In genomic region chr6:108447179-108447845, GRCm38 (mm10) we compare ENCODE assay signal across 11 mouse cellular contexts.
A peak's percentile ranks its signal among the peaks of the same experiment; 100 is the strongest.
DNase-seq lines count a peak whose midpoint lies in the region; ATAC-seq and TF ChIP-seq lines count a peak whose summit lies in the region.
"Had no signal": no experiment of that assay in that cellular context is flagged by ENCODE, and none has a peak within 500 bp of the region (broad histone marks: within the 10 kb centered on the region; RNA-seq: fewer than 3 reads in every experiment).

No protein-coding gene starts in this region.

- H3K36me3 ChIP-seq in kidney, adult 2 months (ENCODE audit: control insufficient read depth, insufficient read depth, low read length): no peaks in the 10 kb centered on the region; the same call in 1 of the 2 replicates
- H3K36me3 ChIP-seq in forebrain, postnatal 0 days (ENCODE audit: insufficient read depth): no peaks in the 10 kb centered on the region
- 0 out of 2 replicates have a peak, but pooled peaks cover 4% of the 10 kb centered on the region for H3K36me3 ChIP-seq in lung, embryonic 14.5 days (ENCODE audit: insufficient read depth)
- no peaks in the 10 kb centered on the region for H3K36me3 ChIP-seq in midbrain, embryonic 14.5 days (ENCODE audit: control insufficient read depth, insufficient read depth, low read length)

- ATAC-seq in forebrain, postnatal 0 days: peak; percentile 68
- peak; percentile 57 for ATAC-seq in lung, embryonic 14.5 days (ENCODE audit: insufficient read depth)
- no peak for ATAC-seq in midbrain, embryonic 14.5 days (ENCODE audit: low FRiP score, low TSS enrichment)
- ATAC-seq in erythroblast, adult 5-6 weeks (replicated peaks; ENCODE audit: low FRiP score, poor library complexity, severe bottlenecking): no peak
- no peak for ATAC-seq in granulocyte monocyte progenitor cell, adult 5-6 weeks (replicated peaks; ENCODE audit: poor library complexity, severe bottlenecking)

- H3K27me3 ChIP-seq in kidney, adult 2 months (replicated peaks; ENCODE audit: control insufficient read depth, insufficient read depth, low read length): no peaks in the 10 kb centered on the region
- H3K27me3 ChIP-seq in forebrain, postnatal 0 days (ENCODE audit: insufficient read depth, low read length): no peaks in the 10 kb centered on the region
- no peaks in the 10 kb centered on the region for H3K27me3 ChIP-seq in lung, embryonic 14.5 days (ENCODE audit: insufficient read depth, low read length)
- H3K27me3 ChIP-seq in midbrain, embryonic 14.5 days (ENCODE audit: control insufficient read depth, insufficient read depth, low read length): no peaks in the 10 kb centered on the region
- H3K27me3 ChIP-seq: megakaryocyte, embryonic 14.5 days had no signal

- peak overlapping the region; percentile 92 for H3K27ac ChIP-seq in kidney, adult 2 months (ENCODE audit: insufficient read depth, low read depth, low read length)
- H3K27ac ChIP-seq in forebrain, postnatal 0 days (ENCODE audit: low read depth, low read length): no peak overlapping the region
- peak overlapping the region; percentile 42; the same call in 1 of the 2 replicates for H3K27ac ChIP-seq in lung, embryonic 14.5 days (ENCODE audit: low read depth)
- no peak overlapping the region for H3K27ac ChIP-seq in midbrain, embryonic 14.5 days (replicated peaks; ENCODE audit: low read depth, low read length)

- peak; percentile 62 for DNase-seq in kidney, adult 2 months
- DNase-seq in kidney, adult 8-10 months: no peak
- peak; percentile 17 for DNase-seq in adrenal gland, postnatal 25 days
- DNase-seq in forebrain, postnatal 0 days: peak; percentile 40
- peak; percentile 56 for DNase-seq in lung, embryonic 14.5 days
- DNase-seq in midbrain, embryonic 14.5 days: no peak
- DNase-seq: cerebellum, postnatal 25 days had no signal

- peaks cover 64% of the 10 kb centered on the region for H3K4me1 ChIP-seq in kidney, adult 2 months (ENCODE audit: control insufficient read depth, insufficient read depth, low read length)
- no peaks in the 10 kb centered on the region for H3K4me1 ChIP-seq in forebrain, postnatal 0 days (ENCODE audit: insufficient read depth)
- peaks cover 7% of the 10 kb centered on the region for H3K4me1 ChIP-seq in lung, embryonic 14.5 days (ENCODE audit: insufficient read depth)
- no peaks in the 10 kb centered on the region for H3K4me1 ChIP-seq in midbrain, embryonic 14.5 days (ENCODE audit: control insufficient read depth, insufficient read depth, low read length)

- H3K4me2 ChIP-seq in forebrain, postnatal 0 days (ENCODE audit: low read depth): no peak overlapping the region
- no peak overlapping the region for H3K4me2 ChIP-seq in lung, embryonic 14.5 days
- no peak overlapping the region for H3K4me2 ChIP-seq in midbrain, embryonic 14.5 days (ENCODE audit: low read length)

- no peak for TF ChIP-seq POLR2A in kidney, adult 2 months (IDR thresholded peaks at IDR 0.05; ENCODE audit: low read depth, low read length)

- TF ChIP-seq CTCF in kidney, adult 2 months (conservative IDR thresholded peaks at IDR 0.05; ENCODE audit: insufficient read depth, insufficient read length, low read depth, low read length): no peak
- no peak for TF ChIP-seq CTCF in forebrain, postnatal 0 days (IDR thresholded peaks at IDR 0.05; ENCODE audit: low read depth)
- no peak for TF ChIP-seq CTCF in lung, embryonic 14.5 days (IDR thresholded peaks at IDR 0.05; ENCODE audit: low read depth)

- WGBS in kidney, adult 2 months: 13% methylated on average over 8 of the region's 8 CpGs
- 57% methylated on average over 8 of the region's 8 CpGs for WGBS in forebrain, postnatal 0 days
- 29% methylated on average over 8 of the region's 8 CpGs for WGBS in lung, embryonic 14.5 days
- WGBS in midbrain, embryonic 14.5 days: 73% methylated on average over 8 of the region's 8 CpGs

- no peak overlapping the region for H3K4me3 ChIP-seq in kidney, adult 2 months (ENCODE audit: insufficient read depth, low read depth, low read length)
- H3K4me3 ChIP-seq in forebrain, postnatal 0 days (ENCODE audit: low read depth, low read length): no peak overlapping the region
- no peak overlapping the region for H3K4me3 ChIP-seq in lung, embryonic 14.5 days (ENCODE audit: low read depth, low read length)
- H3K4me3 ChIP-seq in midbrain, embryonic 14.5 days (replicated peaks; ENCODE audit: low read depth, low read length): no peak overlapping the region

- H3K9ac ChIP-seq in forebrain, postnatal 0 days: no peak overlapping the region
- H3K9ac ChIP-seq in lung, embryonic 14.5 days: no peak overlapping the region
- H3K9ac ChIP-seq in midbrain, embryonic 14.5 days (replicated peaks; ENCODE audit: low read length): no peak overlapping the region

- H3K9me3 ChIP-seq in forebrain, postnatal 0 days (ENCODE audit: low read length): no peaks in the 10 kb centered on the region
- no peaks in the 10 kb centered on the region for H3K9me3 ChIP-seq in lung, embryonic 14.5 days (ENCODE audit: low read depth, low read length)
- H3K9me3 ChIP-seq in midbrain, embryonic 14.5 days (ENCODE audit: control insufficient read depth, low read length): no peaks in the 10 kb centered on the region
- H3K9me3 ChIP-seq: G1E; megakaryocyte, embryonic 14.5 days had no signal

Comparison
In these comparisons a context has a peak if more than half of its experiments do, and no peak if none do; other contexts are left out.
1. DNase-seq: peak in kidney, adult 2 months (single experiment), adrenal gland, postnatal 25 days (single experiment), forebrain, postnatal 0 days (single experiment) and lung, embryonic 14.5 days (single experiment); none in kidney, adult 8-10 months (0 of 2) and midbrain, embryonic 14.5 days (single experiment).
2. H3K27ac ChIP-seq: peak in kidney, adult 2 months (single experiment) and lung, embryonic 14.5 days (single experiment); none in forebrain, postnatal 0 days (single experiment) and midbrain, embryonic 14.5 days (single experiment).
3. ATAC-seq: peak in forebrain, postnatal 0 days (single experiment) and lung, embryonic 14.5 days (single experiment); none in midbrain, embryonic 14.5 days (single experiment), erythroblast, adult 5-6 weeks (single experiment) and granulocyte monocyte progenitor cell, adult 5-6 weeks (single experiment).